Mouse (Mus musculus) heart, embryonic 11.5 days (tissue): ENCODE results near the gene Umodl1. TPM values are rescaled to one million over a fixed set of nuclear protein-coding genes. Genes with fewer than 3 reads are reported as not detected.

ENCODE experiments used
- ATAC-seq: fragments of 200-750 bp; cut with Nextera tagmentation; replicated peaks from 2 replicates; pipeline ENCODE4 v1.8.0; 2017; ENCODE audit warnings: moderate library complexity; ENCODE audit not compliant: insufficient number of reproducible peaks, low FRiP score, low TSS enrichment
- H3K27ac ChIP-seq: fragments of 300-500 bp; sonication (generic); 2 replicates; pipeline ENCODE4 v1.5.1; 2014; ENCODE audit warnings: mild to moderate bottlenecking, low read depth, low read length
- H3K27me3 ChIP-seq: fragments of 300-500 bp; sonication (generic); 2 replicates; pipeline ENCODE4 v1.6.1; 2014; ENCODE audit warnings: mild to moderate bottlenecking, low read length, mixed read lengths; ENCODE audit not compliant: control insufficient read depth, insufficient read depth
- H3K36me3 ChIP-seq: fragments of 300-500 bp; sonication (generic); 2 replicates; pipeline ENCODE4 v1.6.1; 2014; ENCODE audit warnings: mild to moderate bottlenecking, low read length, moderate library complexity, mixed read lengths; ENCODE audit not compliant: control insufficient read depth, insufficient read depth
- H3K4me1 ChIP-seq: fragments of 300-500 bp; sonication (generic); 2 replicates; pipeline ENCODE4 v1.6.1; 2014; ENCODE audit warnings: low read length; ENCODE audit not compliant: control insufficient read depth, insufficient read depth
- H3K4me2 ChIP-seq: fragments of 300-500 bp; sonication (generic); 2 replicates; pipeline ENCODE4 v1.6.1; 2014; ENCODE audit warnings: mild to moderate bottlenecking, moderate library complexity
- H3K4me3 ChIP-seq: fragments of 300-500 bp; sonication (generic); 2 replicates; pipeline ENCODE4 v1.5.1; 2014; ENCODE audit warnings: low read depth, low read length
- H3K9ac ChIP-seq: fragments of 300-500 bp; sonication (generic); 2 replicates; pipeline ENCODE4 v1.6.1; 2014; ENCODE audit warnings: mild to moderate bottlenecking, low read depth, low read length, moderate library complexity
- H3K9me3 ChIP-seq: fragments of 300-500 bp; sonication (generic); replicated peaks from 2 replicates; pipeline ENCODE4 v1.6.1; 2016; ENCODE audit warnings: low read length; ENCODE audit not compliant: control insufficient read depth
- WGBS: fragments of 180-500 bp; shearing (Covaris S2); extraction: QIAGEN DNeasy Blood & Tissue Kit; methylation state at CpG from one replicate; pipeline ENCODE4 v1.1.7; 2014; ENCODE audit not compliant: insufficient replicate concordance; 5-methylcytosine and 5-hydroxymethylcytosine counted together
- polyA plus RNA-seq: library from polyadenylated mRNA; unstranded; fragments of >200 nt; fragmentation: Nextera tagmentation; extraction: Ambion mirVana; gene quantifications from 2 replicates; pipeline ENCODE4 v1.2.1, GENCODE M21; 2014

The Umodl1 gene
- polyA plus RNA-seq, 1 experiment from 2014 or later: not detected

- H3K27me3 ChIP-seq: no peaks in the 10 kb centered on the region
- WGBS: 67% methylated on average over 5 of the region's 5 CpGs
- no peaks in the 10 kb centered on the region for H3K9me3 ChIP-seq
- no peak overlapping the region for H3K4me3 ChIP-seq
- H3K9ac ChIP-seq: no peak overlapping the region
- no peak overlapping the region for H3K4me2 ChIP-seq
- no peak for ATAC-seq
- peaks cover 4% of the 10 kb centered on the region; the same call in 1 of the 2 replicates for H3K4me1 ChIP-seq
- H3K36me3 ChIP-seq: no peaks in the 10 kb centered on the region
- no peak overlapping the region for H3K27ac ChIP-seq
Observed at GRCm38 (mm10) chr17:30935301-30935700, 19.1 kb upstream of the Umodl1 start.

GRCm38 (mm10) chr17:30938554-30938953 is 15.9 kb upstream of the Umodl1 start:
- Histone ChIP-seq H3K27me3 (no peaks in the 10 kb centered on the region), H3K4me2 (no peak overlapping the region), H3K36me3 (no peaks in the 10 kb centered on the region), H3K27ac (no peak overlapping the region), H3K9me3 (no peaks in the 10 kb centered on the region), H3K9ac (no peak overlapping the region), H3K4me3 (no peak overlapping the region), H3K4me1 (peaks cover 4% of the 10 kb centered on the region; the same call in 1 of the 2 replicates)
- WGBS: 27% methylated on average over 9 of the region's 9 CpGs
- ATAC-seq: no peak

GRCm38 (mm10) chr17:30948382-30948781 is 6.1 kb upstream of the Umodl1 start:
- Histone ChIP-seq H3K9me3 (no peaks in the 10 kb centered on the region), H3K9ac (no peak overlapping the region), H3K4me2 (no peak overlapping the region), H3K4me3 (no peak overlapping the region), H3K27me3 (no peaks in the 10 kb centered on the region), H3K27ac (no peak overlapping the region), H3K4me1 (no peaks in the 10 kb centered on the region), H3K36me3 (no peaks in the 10 kb centered on the region)
- ATAC-seq: no peak
- 66% methylated on average over 1 of the region's 1 CpGs for WGBS

GRCm38 (mm10) chr17:30950780-30951179 is 3.7 kb upstream of the Umodl1 start:
- no peak overlapping the region for H3K4me2 ChIP-seq
- H3K9ac ChIP-seq: no peak overlapping the region
- peaks cover 4% of the 10 kb centered on the region; the same call in 1 of the 2 replicates for H3K27me3 ChIP-seq
- 8% methylated on average over 7 of the region's 7 CpGs for WGBS
- no peak overlapping the region for H3K4me3 ChIP-seq
- H3K27ac ChIP-seq: no peak overlapping the region
- no peaks in the 10 kb centered on the region for H3K36me3 ChIP-seq
- no peak for ATAC-seq
- H3K4me1 ChIP-seq: no peaks in the 10 kb centered on the region
- H3K9me3 ChIP-seq: no peaks in the 10 kb centered on the region

- H3K4me3 ChIP-seq: no peak overlapping the region
- no peaks in the 10 kb centered on the region for H3K4me1 ChIP-seq
- no peak overlapping the region for H3K4me2 ChIP-seq
- WGBS: 62% methylated on average over 8 of the region's 8 CpGs
- peaks cover 4% of the 10 kb centered on the region; the same call in 1 of the 2 replicates for H3K27me3 ChIP-seq
- H3K36me3 ChIP-seq: no peaks in the 10 kb centered on the region
- no peak for ATAC-seq
- H3K9ac ChIP-seq: no peak overlapping the region
- H3K27ac ChIP-seq: no peak overlapping the region
- H3K9me3 ChIP-seq: no peaks in the 10 kb centered on the region
Observed at GRCm38 (mm10) chr17:30951600-30951999, 2.8 kb upstream of the Umodl1 start.

GRCm38 (mm10) chr17:30961936-30962592 is 7.6 kb downstream of the Umodl1 start:
- ATAC-seq: no peak
- H3K27ac ChIP-seq: no peak overlapping the region
- WGBS: 50% methylated on average over 7 of the region's 7 CpGs
- H3K27me3 ChIP-seq: no peaks in the 10 kb centered on the region
- H3K4me3 ChIP-seq: no peak overlapping the region
- H3K4me2 ChIP-seq: no peak overlapping the region
- no peak overlapping the region for H3K9ac ChIP-seq
- H3K4me1 ChIP-seq: no peaks in the 10 kb centered on the region
- H3K36me3 ChIP-seq: no peaks in the 10 kb centered on the region
- H3K9me3 ChIP-seq: no peaks in the 10 kb centered on the region

- no peak overlapping the region for H3K9ac ChIP-seq
- no peak overlapping the region for H3K4me2 ChIP-seq
- H3K36me3 ChIP-seq: no peaks in the 10 kb centered on the region
- no peak overlapping the region for H3K27ac ChIP-seq
- H3K4me1 ChIP-seq: no peaks in the 10 kb centered on the region
- H3K27me3 ChIP-seq: no peaks in the 10 kb centered on the region
- no peaks in the 10 kb centered on the region for H3K9me3 ChIP-seq
- ATAC-seq: no peak
- H3K4me3 ChIP-seq: no peak overlapping the region
- 53% methylated on average over 2 of the region's 2 CpGs for WGBS
Observed at GRCm38 (mm10) chr17:30962880-30963279, 8.4 kb downstream of the Umodl1 start.

- Histone ChIP-seq H3K4me2 (no peak overlapping the region), H3K27me3 (no peaks in the 10 kb centered on the region), H3K4me3 (no peak overlapping the region), H3K9me3 (no peaks in the 10 kb centered on the region), H3K36me3 (no peaks in the 10 kb centered on the region), H3K27ac (no peak overlapping the region), H3K9ac (no peak overlapping the region), H3K4me1 (0 out of 2 replicates have a peak, but pooled peaks cover 2% of the 10 kb centered on the region)
- ATAC-seq: no peak
- 59% methylated on average over 4 of the region's 4 CpGs for WGBS
Observed at GRCm38 (mm10) chr17:30969983-30970382, 15.5 kb downstream of the Umodl1 start.

- Histone ChIP-seq H3K27ac (no peak overlapping the region), H3K9me3 (no peaks in the 10 kb centered on the region), H3K4me2 (no peak overlapping the region), H3K9ac (no peak overlapping the region), H3K4me3 (no peak overlapping the region), H3K4me1 (0 out of 2 replicates have a peak, but pooled peaks cover 2% of the 10 kb centered on the region), H3K27me3 (no peaks in the 10 kb centered on the region), H3K36me3 (no peaks in the 10 kb centered on the region)
- ATAC-seq: no peak
- WGBS: 78% methylated on average over 7 of the region's 7 CpGs
Observed at GRCm38 (mm10) chr17:30971877-30972276, 17.4 kb downstream of the Umodl1 start.
